Mouse (Mus musculus): ENCODE data around the gene Plscr3.

The Plscr3 gene

DNA sequence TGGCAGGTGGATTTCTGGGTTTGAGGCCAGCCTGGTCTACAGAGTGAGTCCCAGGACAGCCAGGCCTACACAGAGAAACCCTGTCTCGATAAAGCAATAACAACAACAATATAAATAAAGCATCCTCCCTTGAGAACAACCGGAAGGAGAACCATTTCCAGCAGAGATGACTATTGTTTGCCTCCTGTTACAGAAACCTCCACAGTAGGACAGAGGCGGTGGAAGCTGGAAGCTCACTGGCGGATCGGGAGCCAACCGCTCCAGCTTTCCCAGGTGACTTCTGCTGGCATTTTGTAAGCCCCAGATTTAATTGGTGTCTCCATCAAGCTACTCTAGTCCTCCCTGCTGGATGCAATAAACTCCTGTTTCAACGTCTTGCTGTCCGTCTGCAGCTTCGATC lies 19.4 kb downstream of the Plscr3 start:
- DNase-seq (ENCODE audit: low spot score): no peak

- DNase-seq (ENCODE audit: low spot score): no peak
Observed at GRCm38 (mm10) chr11:69867335-69867734, 21.2 kb downstream of the Plscr3 start.

- DNase-seq (ENCODE audit: low spot score): no peak
Observed at GRCm38 (mm10) chr11:69870289-69871069, 24.3 kb downstream of the Plscr3 start.

- no peak for DNase-seq (ENCODE audit: low spot score)
Observed at GRCm38 (mm10) chr11:69871822-69872221, 25.6 kb downstream of the Plscr3 start.

DNA sequence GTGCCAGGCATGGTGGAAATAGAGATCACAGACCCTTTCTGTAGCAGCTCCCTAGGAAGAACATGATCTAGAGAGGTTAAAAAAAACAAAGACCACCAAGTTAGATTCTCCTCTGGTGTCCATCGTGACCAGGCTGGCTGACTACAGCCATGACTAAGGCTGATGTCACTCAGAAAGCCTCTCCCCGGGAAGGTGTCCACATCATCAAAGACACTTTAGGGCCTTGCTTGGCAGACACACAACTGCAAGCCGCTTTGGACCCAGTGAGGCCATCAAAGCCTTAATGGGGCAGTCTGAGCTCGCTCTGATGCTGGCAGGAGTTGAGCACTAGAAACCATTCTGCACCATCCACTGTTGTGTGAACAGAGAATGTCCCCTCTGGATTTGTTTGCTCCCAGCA lies 26.3 kb downstream of the Plscr3 start:
- DNase-seq (ENCODE audit: low spot score): no peak

- DNase-seq (ENCODE audit: low spot score): no peak
Observed at GRCm38 (mm10) chr11:69876186-69876585, 30.0 kb downstream of the Plscr3 start.

DNA sequence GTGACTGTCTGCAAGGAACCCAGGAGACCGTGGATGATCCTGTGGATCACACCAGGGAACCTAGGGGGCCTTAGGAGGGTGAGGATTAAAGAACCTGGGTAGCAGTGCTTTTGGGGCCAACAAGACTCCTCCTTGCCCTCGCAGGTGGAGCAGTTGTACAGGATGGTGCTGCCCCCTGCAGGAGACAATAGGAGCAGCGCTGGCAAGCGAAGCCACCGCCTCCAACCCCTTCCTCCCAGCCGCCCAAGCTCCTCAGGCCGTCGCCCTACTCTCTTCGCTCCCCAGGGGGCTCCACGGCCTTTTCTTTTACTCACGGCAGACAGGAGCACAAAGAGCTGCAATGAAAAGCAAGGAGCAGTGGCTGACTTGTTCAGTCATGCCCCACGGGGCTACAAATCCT lies 30.7 kb downstream of the Plscr3 start:
- peak; percentile 88 for DNase-seq (ENCODE audit: low spot score)

DNA sequence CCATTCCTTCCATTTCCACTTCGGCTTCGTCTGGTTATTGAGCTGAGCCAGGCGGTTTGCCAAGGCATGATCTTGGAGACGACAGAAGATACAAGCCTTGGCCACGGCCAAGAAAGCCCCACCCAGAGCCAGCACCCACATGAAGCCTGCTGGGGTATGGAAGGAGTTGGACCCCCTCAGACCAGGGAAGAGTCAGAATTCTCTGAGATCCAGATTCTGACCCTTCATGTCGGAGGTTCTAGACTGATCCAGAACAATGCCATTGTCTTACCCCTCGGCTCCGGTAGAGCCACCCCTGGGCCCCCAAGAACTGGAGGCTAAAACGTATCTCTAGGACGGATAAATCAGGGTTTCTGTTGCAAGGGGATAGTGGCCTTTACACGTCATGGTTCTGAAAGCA lies 31.7 kb downstream of the Plscr3 start, which contains the start of gene Tmem95:
Tmem95 (minus strand) TSS at position 141 of the 400 bp plus-strand sequence.
- DNase-seq (ENCODE audit: low spot score): no peak

DNA sequence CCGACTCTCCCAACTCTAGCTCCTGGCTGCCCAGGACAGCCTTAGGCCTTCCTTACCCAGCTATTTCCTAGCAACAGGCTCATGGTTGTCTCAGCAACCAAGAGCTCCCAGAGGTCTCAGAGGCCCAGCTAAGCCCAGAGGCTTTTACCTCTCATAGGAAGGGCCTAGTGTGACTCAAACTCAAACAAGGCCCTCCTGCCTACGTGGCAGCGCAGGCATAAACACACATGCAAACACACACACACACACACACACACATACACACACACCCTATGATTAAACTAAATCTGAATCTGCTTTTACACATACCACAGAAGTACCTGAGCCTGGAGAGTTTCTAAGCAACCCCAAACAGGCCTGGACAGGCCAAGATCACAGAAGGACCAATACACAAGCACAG lies 32.2 kb downstream of the Plscr3 start:
- no peak for DNase-seq (ENCODE audit: low spot score)

DNA sequence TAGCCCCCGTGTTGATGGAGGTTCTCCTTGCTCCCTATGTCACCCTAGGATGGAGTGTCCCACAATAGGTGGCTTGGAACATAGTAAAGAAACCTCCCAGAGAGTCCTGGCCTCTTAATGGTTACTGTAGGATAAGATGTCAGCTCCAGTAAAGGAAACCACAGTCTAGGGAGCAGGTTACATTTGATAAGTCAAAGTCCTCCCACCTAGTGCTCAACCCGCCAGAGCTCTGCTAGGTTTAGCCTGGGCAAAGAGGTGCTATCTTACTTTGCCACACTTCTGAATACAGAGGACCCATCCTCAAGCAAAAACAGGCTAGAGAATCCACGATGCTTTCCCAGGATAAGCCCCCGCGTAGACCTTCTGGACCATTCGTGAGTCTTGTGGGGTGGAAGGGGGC lies 32.8 kb downstream of the Plscr3 start:
- no peak for DNase-seq (ENCODE audit: low spot score)

DNA sequence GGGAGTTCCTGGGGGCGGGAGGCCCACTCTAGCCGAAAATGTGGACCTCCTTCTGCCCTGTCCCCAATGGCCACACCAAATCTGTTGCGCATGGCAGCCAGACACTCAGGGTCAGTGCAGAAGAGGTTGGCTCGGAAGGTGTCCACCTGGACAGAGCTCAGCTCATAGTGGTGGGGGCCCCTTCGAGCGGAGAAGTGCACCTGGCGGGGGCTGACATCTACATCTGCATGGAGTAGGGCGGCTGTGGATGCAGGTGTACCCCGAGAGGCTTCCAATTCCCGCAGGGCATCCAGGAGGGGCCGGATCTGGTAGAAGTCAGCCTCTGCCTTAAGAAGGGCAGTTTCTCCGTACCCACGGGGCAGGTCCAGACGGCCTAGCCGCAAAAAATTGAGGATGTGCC lies 33.5 kb downstream of the Plscr3 start:
- no peak for DNase-seq (ENCODE audit: low spot score)

DNA sequence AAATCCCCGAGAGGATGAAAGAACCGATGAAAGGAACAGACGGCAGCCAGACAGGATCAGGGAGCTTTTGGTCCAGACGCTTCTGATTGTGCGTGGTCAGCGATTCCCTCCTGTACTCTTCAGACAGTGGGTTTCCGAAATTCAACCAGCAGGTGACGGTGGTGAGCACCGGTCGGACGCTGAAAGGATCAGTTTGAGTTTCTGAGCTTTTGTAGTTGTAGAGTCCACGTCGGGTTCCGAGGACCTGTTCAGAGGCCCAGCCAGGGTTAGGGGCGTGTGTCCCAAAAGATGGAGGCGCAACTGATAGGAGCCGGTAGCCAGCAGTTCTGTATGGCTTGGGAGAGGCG lies 34.3 kb downstream of the Plscr3 start:
- DNase-seq (ENCODE audit: low spot score): peak; percentile 77

DNA sequence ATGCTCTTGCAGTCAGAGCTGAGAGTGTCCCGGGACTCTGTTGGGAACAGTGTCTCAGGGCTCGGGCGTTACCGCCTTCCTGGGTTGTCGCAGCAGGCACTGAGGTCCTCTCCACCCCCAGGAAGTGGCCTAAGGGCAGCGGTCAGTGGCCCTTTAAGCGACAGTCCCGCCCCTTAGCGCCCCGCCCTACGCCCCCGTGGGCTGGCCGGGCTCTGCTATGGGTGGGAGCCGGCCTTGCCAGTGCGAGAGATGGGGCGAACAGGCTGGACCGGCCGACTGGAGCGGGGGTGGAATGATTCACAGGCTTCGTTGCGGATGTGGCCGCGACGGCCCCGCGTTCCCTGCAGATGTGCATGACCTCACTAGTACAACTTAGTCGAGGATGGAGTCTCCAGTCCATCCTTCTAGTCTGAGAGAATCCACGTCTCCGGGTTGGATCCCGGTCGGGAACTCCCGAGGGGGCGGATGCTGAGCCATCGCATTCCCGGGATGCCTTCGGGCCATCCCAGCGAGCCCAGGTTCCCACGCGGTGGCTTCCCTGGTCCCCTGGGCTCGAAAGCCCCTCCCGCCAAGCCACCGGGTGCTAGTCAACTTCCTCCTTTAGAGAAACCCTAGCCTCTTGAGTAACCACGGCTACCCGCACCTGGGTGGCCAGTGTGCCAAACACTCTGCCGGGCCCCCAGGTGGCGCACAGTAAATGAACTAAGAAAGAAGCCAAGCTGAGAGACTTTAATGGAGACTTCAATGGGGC lies 34.9 kb downstream of the Plscr3 start, which contains the start of gene Kctd11:
Kctd11 (minus strand) TSS at position 554 of the 751 bp plus-strand sequence.
- peak; percentile 81 for DNase-seq (ENCODE audit: low spot score)

- no peak for DNase-seq (ENCODE audit: low spot score)
Observed at GRCm38 (mm10) chr11:69881787-69882670, 35.9 kb downstream of the Plscr3 start.

- peak; percentile 53 for DNase-seq (ENCODE audit: low spot score)
Observed at GRCm38 (mm10) chr11:69883066-69883465, 36.9 kb downstream of the Plscr3 start.

GRCm38 (mm10) chr11:69883527-69884151 lies 37.5 kb downstream of the Plscr3 start:
- DNase-seq (ENCODE audit: low spot score): no peak

DNA sequence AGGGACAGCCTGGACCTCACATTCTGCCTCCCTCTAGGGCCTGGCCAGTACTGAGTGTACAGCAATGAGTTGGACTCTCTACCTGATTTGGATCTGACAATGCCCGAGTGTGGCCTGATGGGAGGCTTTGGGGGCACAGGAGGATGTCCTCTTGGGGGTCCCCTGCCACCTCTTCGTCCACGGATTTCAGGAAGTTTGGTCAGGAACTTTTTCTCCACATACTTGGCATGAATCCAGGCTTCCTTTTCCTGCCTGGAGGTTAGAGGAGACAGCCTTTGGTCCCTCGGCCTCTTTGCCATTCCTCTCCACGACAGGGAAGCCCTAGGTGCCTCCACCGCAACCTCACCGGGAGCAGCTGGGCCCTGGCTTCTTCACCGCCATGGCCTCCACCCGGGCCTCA lies 38.1 kb downstream of the Plscr3 start:
- DNase-seq (ENCODE audit: low spot score): no peak

- no peak for DNase-seq (ENCODE audit: low spot score)
Observed at GRCm38 (mm10) chr11:69884663-69885062, 38.5 kb downstream of the Plscr3 start.

DNA sequence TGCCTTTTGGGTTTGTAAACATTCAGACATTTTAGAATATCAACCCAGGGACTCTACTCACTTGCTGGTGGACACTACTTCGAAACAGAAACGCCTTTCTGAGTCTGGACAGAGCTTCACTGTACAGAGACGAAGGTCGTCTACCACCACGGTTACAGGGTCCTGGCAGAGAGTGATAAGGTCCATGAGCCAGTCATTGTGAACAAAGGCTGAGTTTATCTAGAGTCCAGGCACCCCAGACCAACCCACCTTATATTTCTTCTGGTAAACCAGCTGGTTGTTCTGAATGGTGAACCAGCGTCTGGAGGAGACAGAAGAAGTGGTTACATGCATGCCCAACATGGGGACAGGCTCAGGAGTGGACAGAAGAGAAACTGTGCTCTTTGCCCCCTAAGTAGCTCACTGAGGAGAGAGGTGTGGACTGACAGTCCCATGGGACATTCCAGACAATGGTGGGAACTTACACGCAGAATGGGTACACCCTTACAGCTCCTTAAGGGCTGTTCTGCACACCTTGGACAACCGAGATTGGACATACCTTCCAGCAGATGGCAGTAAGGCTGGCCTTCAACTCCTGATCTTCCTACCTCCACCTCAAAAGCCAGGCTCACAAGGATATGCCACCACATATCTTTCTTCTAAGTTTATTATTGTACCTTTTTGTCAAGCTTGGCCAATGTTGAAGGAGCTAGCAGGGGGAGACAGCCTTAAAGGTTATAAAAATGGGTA lies 40.9 kb downstream of the Plscr3 start:
- DNase-seq (ENCODE audit: low spot score): no peak

GRCm38 (mm10) chr11:69891482-69891881 lies 45.3 kb downstream of the Plscr3 start:
- no peak for DNase-seq (ENCODE audit: low spot score)

DNA sequence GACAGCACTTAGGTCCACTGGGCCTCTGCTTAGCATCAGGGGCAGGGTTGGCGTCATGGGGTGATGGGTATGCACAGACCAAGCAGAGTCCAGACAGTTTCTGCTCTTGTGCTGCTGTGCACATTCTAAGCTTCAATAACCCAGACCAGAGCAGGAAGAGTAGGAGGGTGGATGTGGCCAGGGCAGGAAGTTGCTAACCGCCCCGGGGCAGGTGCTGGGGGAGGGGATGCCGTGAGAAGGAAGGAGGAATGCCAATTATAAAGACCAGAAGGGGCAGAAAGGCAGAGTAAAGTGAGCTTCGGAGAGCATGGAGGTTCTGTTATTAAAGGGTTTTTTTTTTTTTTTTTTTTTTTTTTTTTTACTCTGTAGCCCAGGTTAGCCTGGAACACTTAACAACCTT lies 48.5 kb downstream of the Plscr3 start:
- DNase-seq (ENCODE audit: low spot score): no peak
